Mouse (Mus musculus) megakaryocyte, adult 5-6 weeks (primary cell): ENCODE measurements around the gene P2ry2. TPM values are rescaled to one million over a fixed set of nuclear protein-coding genes. Genes with fewer than 3 reads are reported as not detected.

Experiments used
- ATAC-seq: 2 replicates; pipeline ENCODE4 v1.8.0; 2016; ENCODE audit warnings: mild to moderate bottlenecking, inconsistent platforms; ENCODE audit not compliant: poor library complexity, severe bottlenecking
- total RNA-seq, 2 experiments: library from RNA; stranded (forward) in 1 of 2; stranded (reverse) in 1 of 2; fragments of 153-499, 151-499 nt in 1 of 2; fragments of 221-1000, 200-1000 nt in 1 of 2; gene quantifications; 2 replicates each; pipeline versions ENCODE4 v1.2.3 to v1.2.4; 2015 to 2017

P2ry2 gene
- total RNA-seq, 2 experiments from 2014 or later = 2.1 to 3.7 TPM

DNA sequence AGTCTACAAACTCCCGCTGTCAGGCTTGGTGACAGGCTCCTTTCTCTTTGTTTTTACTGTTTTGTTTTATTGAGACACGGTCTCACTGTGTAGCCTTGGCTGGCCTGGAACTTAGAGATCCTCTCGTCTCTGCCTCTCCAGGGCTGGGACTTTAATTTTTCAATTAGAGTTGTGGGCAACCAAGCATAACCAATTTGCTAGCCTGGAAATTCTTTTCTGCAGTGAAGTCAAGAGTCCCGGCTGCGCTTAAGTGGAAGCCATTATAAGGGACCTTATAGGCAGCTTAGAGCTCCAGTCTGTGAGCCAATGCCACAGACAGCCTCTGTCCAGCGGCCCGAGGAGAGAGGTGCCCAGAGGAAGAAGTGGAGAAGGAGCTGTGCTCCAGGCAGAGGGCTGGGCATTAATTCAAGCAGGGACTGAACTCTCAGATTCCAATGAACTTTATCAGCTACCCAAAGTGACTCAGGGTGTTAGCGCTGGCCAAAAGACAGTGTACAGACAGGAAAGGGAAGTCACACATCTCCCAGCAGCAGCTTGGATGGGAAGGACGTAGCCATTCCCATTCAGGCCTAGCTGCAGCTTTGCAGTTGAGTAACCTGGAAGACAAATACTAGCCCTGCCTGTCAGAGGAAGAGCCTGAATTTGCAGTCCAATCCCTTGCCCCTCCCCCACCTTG is 21.9 kb downstream of the P2ry2 start:
- no peak for ATAC-seq

DNA sequence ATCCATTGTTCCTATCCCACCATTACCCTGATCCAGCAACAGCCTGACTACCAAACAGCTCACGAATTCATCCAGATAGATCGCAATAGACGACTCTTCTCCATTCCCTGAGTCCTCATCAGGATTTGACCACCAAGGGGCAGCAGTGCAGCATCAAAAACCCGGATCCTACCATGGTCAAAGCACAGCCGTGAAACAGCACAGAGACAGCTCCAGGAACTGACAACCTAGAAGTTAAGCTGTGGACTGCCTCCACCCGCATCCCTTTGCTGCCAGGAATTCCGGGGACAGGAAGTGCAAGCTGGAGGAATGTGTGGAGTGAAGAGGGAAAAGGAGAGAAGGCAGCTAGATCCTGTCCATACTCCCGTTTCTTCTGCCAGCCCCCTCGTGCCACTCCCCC is 24.6 kb downstream of the P2ry2 start:
- ATAC-seq = peak; percentile 83

DNA sequence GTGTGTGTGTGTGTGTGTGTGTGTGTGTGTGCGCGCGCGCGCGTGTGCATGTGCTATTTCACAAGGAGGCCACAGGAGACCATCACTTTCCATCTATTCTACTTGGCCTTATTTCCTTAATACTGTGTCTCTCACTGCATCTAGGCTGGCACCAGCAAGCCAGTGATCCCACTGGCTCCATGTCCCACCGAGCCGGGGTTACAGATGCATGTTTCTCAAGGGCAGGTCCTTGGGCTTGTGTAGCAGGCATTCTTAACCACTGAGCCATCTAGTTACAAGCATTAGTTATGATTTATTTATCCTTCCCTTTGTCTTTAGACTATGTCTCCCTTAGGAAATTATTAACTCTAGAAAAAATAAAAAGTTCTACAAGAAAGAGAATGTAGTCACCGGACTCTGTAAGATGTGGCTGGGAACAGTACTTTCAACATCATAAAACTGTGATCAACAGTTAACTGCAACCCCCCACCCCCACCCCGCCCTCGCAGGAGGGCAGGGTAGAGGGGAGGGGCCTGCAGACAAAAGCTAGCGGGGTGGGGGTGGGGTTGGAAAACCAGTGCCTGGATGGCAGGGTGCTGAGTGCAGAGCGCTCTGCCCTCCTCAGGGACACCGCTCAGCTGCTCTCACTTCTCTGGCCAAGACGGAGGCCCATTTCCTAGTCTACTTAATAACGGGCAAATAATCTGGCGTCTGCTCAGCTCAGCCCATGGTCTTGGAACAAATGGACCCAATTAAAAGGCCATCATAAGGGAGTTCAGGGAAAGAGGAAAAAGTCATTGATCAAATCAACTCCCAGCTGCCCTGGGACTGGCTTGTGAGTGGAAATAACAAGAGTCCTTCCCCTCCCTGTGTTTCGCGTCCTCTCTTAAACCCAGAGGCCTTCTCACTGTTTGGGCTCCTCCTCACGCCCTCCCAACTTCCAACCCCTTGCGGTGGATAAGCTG is 27.9 kb downstream of the P2ry2 start:
- ATAC-seq = no peak

DNA sequence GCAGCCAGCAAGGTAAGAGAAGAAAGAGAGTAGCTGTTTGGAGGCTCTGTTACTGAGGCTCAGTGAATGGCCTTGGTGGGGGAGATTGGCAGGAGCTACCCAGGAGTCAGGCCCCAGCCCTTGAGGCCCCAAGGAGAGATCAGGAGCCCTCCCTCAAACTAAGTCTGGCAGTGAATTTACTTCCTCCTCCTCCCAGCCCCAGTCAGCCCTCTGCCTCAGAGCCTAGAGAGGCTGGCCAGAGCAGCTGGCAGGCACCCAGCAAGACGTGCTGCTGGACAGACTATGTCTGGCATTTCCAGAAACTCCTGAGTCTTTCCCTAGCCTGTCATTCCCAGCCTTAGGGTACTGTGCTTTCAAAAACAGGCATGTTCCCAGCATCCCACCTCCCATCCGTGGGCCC is 33.5 kb downstream of the P2ry2 start:
- no peak for ATAC-seq

DNA sequence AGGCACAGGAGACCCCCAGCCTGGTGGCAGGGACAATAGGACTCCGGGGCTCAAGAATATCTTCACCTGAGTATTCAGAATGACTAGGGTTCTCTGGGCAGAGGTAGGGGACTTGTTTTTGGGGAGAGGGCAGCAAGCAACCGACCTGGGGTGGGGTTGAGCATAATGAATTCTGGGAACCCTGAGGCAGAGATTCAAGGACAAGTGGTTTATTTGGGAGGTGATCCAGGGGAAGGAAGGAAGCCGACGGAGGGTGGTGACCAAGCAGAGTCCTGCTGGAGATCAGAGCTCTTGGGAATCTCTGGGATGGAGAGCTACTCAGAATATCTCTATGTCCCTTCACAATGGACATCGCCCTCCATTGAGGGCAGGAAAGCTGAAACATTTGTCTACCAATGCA is 34.5 kb downstream of the P2ry2 start:
- ATAC-seq = no peak

DNA sequence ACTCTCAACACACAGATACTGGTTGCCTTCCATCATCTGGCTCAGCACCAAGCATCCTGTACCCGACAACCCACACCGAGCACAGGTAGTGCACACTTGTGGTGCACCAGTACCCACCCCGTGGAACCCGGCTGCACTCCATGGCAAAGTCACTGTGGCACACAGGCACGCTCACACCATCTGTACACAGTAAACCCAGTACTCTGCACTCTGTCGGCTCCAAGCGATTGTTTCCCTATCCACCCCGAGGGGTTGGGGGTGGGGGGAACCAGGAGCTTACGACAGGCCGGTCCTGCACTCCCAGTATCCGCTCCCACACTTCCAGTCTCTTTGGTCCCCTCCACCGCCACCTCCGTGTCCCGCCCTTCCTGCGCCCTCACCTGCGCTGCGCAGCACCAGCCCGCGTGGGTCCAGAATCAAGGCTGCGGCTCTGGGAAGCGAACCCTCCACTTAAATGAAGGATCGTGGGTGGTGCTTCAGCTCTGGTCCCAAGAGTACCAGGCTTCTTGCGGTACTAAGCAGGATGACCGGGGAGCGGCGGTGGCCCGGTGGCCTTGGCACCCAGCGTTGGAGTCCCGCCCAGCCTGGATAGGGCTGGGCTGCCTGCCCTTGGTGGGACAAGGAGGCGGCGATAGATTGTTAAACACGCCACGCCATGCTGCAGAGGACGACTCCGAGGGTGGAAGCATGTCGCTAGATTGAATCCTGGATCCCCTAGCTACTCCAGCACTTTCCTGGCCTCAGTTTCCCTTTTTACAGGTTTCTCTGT is 38.3 kb downstream of the P2ry2 start, which contains the start of gene P2ry6:
TSS of gene P2ry6 (minus strand) at position 515 of the 769 bp plus-strand sequence.
- ATAC-seq = 0 out of 2 replicates have a peak, but pooled peaks have one; percentile 10

DNA sequence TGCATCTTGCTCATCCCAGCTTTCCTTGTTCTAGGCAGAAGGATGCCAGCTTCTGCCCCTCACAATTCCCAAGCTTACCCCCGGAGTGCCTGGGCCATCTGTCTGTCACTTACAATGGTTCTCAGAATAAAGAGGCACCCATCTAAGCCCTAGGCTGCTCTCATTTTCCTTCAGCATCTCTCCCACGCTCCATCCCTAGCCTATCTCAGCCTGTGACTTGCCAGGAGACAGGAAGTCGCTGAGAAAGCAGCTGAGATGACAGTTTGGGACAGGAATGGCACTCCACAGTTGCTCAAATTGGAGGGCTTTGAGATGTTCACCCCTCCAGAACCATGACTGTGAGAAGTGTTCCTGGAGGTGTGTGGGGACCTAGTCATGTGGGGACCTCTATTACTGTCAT is 39.8 kb downstream of the P2ry2 start:
- no peak for ATAC-seq

DNA sequence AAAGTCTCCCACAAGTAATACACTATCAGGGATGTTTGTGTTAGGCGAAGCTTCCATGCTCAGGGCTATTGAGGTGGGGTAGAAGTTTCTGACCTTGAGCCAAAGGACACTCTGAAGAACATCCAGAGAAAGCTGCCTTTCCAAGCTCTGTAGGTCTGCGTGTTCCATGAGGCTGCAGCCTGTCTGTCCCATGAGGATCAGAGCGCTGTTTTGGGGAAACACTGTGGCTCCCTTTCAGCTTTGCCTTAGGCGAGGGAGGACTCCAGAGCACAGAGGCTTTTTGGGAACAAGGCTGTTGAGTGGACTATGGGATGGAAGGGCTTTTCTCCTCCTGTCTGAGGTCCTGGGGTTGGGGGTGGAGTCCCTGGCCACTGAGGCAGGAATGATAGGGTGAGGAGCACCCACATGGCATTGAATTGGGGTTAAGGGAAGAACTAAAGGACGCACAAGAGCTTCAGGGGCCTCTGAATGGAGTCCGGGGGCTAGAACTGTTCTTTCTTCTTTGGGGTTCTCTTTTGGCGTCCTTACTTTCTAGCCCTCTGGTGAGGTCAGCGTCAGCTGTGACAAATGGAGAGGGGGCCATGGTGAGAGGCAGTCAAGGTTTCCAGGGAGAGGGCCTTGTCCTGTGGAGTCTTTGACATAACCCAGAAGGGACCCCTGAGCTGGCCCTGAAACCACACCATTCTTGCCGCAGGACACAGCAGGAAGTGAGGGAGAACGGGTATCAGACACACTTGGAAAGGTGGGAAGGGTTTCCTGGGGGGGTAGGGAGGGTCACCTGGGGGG is 43.6 kb downstream of the P2ry2 start:
- no peak for ATAC-seq

DNA sequence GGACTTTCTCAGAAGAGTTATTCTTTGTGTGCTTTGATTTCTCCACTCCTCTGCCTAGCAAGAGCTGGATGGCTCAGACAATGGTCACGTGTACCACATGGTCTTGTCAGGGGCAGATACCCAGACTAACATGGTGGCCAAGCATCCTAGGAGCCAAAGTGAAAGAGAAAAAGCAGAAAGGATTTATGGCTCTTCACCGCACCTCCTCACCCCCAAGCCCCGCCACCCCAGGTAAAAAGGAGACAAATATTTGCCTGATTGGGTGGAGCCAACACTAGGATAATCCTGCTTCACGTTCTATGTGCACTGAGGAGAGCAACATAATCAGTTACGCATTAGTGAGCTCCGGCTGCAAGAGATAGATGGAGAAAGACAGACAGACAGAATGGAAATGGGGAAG is 44.3 kb downstream of the P2ry2 start:
- ATAC-seq = no peak

DNA sequence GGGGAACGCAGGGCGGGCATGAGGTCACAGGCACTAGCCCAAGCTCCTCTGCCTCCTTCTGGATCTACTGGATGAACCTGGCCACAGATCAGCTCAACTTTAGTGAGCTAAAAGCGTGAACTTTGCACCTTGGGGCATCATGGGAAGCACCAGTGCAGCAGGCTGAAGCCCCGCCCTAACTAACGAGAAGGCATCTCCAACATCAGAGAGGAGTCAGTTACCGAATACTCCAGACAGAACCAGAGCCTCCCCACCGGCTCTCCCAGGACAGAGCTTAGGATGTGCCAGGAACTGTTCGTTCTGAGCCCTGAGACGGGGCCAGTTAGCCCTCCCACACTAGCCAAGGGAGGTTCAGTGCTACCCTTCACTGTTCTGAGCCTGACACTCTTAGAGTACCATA is 44.8 kb downstream of the P2ry2 start:
- ATAC-seq = no peak

DNA sequence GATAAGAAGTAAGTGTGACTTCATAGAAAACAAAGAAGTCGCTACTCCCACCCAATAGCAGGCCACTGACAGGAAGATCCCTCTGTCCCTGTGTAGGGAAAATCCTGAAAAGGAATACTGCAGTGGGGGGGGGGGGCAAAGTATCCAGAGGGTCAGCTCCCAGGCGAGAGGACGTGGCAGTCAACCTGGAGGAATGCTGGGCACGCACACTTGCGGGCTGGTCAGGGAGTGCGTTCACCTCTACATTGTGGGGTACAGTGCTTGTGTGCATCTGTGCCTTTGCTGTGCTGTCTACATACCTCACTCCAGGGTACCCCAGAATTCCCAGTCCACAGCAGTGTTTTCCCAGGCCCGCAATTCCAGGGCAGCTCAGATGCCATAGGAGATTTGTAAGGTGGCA is 46.7 kb downstream of the P2ry2 start:
- ATAC-seq = no peak

DNA sequence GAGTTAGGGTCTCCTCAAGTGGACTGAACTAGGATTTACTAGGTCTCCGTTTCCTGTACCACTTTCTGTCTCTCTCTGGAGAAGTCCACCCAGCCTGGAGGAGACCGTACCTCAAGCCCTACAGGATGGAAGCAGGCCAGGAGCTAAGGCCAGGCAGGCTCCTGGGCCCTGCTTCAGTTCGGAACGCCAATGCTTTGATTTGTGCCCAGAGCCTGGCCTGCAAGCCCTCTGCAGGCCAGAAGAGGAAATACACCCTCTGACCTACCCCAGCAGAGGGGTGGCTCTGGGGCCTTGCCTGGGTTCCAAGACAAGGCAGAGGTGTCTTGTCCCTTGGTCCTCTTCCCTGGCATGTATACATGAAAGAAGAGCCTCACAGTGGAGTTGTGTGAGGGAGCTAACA is 47.6 kb downstream of the P2ry2 start:
- peak; percentile 70 for ATAC-seq

DNA sequence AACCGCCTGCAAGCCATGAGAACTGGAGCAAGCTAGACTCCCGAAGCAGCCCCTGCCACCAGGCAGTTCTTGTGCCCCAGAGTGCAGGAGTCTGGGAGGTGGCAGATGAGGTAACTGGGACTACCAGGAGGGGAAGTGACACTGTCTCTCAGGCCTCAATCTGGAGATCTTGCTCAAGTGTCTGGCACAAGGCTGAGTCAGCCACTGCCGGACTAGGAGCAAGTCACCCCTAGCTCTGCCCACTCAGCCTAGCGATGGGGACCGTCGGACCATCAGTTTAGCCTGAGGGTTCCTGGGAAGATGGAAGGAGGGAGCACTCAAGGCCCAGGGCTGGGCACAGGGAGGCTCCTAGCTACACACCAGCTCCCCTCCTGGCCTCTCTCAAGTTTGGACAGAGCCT is 48.4 kb downstream of the P2ry2 start:
- ATAC-seq = peak; percentile 89

DNA sequence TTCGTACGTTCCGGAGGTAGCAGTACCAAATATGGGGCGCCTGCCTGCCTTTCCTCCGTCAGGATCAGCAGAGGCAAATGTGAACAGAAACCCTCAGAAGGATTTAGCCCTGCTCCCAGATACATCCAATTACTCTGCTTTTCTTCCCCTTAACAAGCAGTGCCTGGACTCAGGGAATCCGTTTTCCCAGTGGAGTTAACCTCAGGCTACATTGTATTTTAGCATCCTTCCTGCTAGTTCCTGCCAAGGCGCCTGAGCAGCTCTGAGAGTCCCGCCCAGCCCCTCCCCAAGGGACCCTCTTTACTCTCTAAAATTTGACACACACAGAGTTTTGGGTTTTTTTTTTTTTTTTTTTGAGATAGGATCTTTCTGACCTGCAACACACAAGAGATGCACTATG is 49.3 kb downstream of the P2ry2 start:
- ATAC-seq = no peak

DNA sequence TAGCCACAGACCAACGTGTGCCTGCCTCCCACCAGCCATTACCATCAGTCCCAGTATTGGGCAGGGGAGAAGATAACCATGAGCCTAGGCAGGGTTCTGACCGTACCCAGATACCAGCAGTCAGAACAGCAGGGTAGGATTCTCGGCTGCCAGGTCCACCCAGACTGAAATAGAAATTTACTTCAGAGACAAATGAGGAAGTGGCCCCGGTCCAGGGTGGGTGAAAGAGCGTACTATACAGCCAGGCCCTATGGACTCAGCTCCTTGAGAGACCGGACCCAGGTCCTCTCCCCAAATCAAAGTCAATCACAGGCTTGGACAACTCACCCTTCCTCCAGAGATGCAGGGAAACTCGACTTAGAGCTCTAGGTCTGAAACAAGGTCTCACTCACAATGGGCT is 51.5 kb downstream of the P2ry2 start:
- ATAC-seq = peak; percentile 44

DNA sequence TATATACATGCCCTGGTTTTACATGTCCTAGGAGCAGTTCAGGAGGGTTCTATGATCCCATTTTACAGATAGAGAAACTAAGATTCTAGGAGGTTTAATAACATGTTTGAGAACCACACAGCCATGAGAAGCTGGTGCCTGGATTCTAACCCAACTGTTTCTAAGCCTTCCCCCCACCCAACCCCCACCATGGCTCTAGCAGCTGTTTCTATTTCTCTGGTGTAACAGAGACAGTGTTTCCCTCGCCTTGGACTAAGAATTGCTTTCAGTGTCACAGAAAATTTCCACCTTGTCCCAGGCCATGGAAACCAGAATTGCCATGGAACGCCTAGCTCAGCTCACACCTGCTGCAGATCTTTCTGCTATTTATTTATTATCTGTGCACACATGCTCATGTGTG is 52.2 kb downstream of the P2ry2 start:
- ATAC-seq = no peak

DNA sequence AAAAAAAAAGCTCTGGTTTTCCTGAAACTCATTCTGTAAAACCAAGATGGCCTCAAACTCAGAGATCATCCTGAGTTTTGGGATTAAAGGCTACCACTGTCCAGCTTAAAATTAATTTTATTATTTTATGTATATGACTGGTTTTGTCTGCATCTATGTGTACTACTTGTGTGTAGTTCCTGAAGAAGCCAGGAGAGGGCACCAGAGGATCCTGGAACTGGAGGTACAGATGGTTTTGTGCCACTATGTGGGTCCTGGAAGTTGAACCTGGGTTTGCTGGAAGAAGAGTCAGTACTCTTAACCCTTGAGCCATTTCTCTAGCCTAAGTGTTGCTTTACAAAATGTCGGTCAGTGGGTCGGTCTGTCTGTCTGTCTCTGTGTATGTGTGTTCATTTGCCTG is 54.2 kb downstream of the P2ry2 start:
- ATAC-seq = peak; percentile 47; the same call in 1 of the 2 replicates

DNA sequence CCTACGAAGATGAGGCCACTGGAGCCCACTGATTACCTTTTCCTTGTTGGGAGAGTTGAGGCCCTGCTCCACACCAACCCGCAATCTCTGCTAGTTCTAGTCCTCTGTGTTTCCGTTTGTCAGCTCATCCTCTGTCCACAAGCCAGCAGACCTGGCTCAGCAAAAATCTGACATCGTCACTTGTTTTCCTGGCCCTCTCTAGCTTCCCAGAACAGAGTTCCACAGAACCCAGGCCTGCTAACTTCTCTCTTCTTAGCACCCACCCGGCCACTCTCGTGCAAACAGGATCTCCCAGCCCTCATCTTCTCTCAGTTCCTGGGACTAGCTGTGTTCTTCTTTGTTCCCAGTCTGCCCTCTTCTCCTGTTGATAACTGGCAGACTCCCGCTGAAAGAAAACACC is 60.0 kb downstream of the P2ry2 start:
- ATAC-seq = no peak

DNA sequence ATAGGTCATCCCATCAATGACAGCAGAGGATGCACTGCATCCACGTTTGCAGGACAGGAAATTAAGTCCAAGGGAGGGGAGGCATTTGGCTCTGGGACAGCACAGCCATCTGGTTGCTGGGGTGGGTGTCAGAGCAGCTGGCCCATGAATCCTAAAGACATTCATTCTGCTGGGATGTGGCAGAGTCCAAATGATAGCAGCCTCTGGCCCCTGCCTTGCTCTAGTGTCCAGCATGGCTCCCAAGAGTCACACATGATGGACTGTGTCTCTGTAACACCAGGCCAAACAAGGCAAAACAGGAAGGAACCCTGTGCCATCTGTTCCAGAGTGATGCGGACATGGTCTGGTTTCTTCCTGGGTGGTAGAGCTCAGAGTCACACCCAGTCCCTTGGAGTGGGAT is 60.8 kb downstream of the P2ry2 start:
- peak; percentile 28; the same call in 1 of the 2 replicates for ATAC-seq

DNA sequence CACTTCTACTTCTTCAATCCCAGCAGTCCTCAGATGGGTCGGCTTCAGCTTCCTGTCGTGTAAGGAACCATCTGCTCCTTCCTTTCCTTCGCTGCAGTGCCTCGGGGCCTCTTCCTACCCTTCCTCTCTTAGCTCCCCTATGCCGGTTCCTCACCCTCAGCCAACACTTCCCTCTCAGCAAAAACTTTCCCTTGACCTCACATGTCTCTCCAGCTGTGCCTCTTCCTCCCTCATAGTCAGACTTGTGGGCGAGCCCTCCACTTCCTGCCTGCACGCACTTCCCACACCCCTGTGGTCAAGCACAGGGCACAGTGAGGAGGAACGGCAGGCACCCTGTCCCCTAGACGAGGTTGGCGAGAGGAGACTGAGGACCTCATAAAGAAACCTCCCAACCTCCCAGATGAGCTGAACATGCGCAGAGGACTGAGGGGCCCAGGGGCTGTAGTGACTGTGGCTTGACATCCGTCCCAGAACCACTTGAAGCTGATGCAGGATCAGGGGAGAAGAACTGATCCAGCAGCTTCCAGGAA is 62.1 kb downstream of the P2ry2 start:
- ATAC-seq = peak; percentile 87
